Mouse (Mus musculus): ENCODE results near the gene Atp5e.

Atp5e gene

GRCm38 (mm10) chr2:174413127-174413526 lies 50.8 kb downstream of the Atp5e start:
- DNase-seq: no peak

Data from right cerebral cortex, adult 18-20 months (tissue).